Mouse (Mus musculus) testis, postnatal 10 days (tissue): Measurements from ENCODE around the gene Stard13.

ENCODE experiments used
- DNase-seq: peaks from one replicate; pipeline ENCODE4 v3.0.0; 2021; ENCODE audit warnings: low spot score

The Stard13 gene

GRCm38 (mm10) chr5:151233400-151234031 is at the start of gene Stard13:
Stard13 (minus strand) TSS chr5:151233836.
- DNase-seq = peak; percentile 57

DNA sequence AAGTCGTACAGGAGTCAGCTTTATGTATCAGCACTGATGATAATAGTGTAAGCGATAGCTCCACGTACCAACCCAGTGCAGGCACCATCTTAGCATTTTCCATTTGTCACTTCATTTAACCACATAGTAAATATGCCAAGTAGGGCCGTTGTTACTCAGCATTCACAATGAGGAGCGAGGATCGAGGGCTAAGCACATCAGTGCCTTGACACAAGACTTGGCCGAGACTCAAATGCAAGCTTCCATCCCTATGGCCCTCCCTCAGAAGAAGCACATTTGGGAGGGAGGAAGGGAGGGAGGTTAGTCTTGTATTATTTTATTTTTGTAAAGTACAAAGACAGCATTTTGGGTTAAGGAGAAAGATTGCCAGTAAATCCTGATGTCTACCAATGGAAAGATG is 45.9 kb upstream of the Stard13 start:
- no peak for DNase-seq

GRCm38 (mm10) chr5:151277927-151278326 is 44.3 kb upstream of the Stard13 start:
- no peak for DNase-seq

- no peak for DNase-seq
Observed at GRCm38 (mm10) chr5:151275986-151276385, 42.4 kb upstream of the Stard13 start.

DNA sequence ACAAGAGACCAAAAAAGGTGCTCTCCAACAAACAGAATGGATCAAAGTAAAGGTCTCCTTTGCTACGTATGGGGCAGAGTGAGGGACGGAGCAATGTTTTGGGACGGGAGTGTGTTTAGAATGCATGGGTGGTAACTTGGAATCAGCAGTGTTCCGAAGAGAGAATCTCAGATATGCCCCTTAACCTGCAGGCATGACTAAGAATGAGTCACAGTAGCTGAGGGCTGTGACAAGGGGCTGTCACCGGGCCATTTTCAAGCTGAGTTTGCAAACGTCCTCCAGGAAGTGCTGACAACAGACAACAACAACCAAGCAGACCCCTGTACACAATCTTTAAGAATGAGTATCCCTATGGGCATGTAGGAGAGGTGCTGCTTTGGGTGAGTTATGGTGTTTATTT is 40.6 kb upstream of the Stard13 start:
- DNase-seq = no peak

DNA sequence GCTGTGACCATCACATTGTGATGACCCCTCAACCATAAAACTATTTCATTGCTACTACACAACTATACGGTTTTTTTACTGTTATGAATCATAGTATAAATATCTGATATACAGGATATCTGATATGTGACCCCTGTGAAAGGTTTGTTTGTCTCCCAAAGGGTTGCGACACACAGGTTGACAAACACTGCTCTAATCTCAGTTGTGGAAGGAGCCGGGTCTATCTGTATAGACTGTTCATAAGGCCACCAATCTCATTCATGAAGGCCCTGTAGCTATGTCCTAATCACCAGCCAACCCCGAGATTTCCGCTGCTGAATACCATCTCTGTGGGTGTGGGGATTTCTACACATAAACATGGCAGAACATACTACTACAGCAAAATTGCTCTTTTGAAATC is 37.2 kb upstream of the Stard13 start:
- DNase-seq = no peak

- DNase-seq = no peak
Observed at GRCm38 (mm10) chr5:151266896-151267634, 33.4 kb upstream of the Stard13 start.

GRCm38 (mm10) chr5:151261558-151261957 is 27.9 kb upstream of the Stard13 start:
- DNase-seq = no peak

GRCm38 (mm10) chr5:151252213-151252612 is 18.6 kb upstream of the Stard13 start:
- no peak for DNase-seq

DNA sequence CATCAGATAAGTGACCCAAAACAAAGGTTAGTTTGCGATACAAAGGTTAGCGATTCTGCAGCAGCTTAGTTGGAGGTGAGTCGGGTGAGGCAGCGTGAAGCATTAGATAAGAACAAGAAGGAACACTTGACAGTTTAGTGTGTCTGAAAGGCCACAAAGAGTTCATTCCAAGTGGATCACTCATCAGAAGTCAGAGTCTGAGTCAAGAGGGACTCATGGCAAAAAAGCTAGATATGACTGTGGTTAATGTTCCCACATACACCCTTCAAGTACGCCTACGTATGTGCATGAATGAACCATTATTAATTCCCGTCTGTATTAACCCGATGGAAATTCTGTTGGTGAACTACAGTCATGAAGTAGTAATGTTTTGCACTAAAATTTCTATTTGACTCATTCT is 18.0 kb upstream of the Stard13 start:
- DNase-seq = no peak

GRCm38 (mm10) chr5:151248671-151249620 is 15.3 kb upstream of the Stard13 start:
- DNase-seq = no peak

GRCm38 (mm10) chr5:151248084-151248483 is 14.4 kb upstream of the Stard13 start:
- DNase-seq = no peak

DNA sequence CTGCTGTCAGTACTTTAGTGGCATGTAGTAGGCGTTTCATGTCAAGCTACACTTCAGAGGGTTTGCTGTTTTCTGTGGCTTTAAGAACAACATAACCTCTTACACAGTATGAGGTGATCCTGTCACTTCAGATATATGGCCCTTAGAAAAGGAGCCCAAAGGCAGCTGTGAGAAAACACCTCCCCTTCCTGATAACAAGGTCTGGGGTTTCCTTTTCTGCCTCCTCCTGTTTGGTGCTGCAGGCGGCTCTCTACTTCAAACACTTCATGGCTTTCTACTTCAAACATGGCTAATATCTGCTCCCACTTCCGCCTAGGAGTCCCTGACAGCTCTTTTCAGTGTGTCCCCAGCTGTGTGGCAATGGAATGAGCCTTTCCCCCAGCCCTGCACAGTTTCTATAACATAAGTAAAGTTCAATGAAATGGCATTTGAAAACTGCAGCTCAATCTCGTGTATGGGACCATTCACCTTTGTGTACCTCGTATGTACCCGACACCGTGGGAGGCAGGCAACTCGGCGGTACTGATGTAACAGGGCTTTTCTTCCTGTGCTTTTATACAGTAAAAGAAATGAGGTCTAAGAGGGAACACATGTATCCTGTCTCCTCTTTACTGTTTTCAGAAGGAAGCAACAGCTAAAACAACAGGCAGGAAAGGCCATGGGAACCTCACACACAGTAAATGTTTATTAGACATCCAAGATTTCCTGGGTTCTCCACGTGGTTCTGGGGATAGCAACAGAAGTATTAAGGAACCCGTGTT is 13.7 kb upstream of the Stard13 start:
- DNase-seq = no peak

- DNase-seq = no peak
Observed at GRCm38 (mm10) chr5:151246287-151246686, 12.7 kb upstream of the Stard13 start.

GRCm38 (mm10) chr5:151245571-151245970 is 11.9 kb upstream of the Stard13 start:
- DNase-seq = no peak

DNA sequence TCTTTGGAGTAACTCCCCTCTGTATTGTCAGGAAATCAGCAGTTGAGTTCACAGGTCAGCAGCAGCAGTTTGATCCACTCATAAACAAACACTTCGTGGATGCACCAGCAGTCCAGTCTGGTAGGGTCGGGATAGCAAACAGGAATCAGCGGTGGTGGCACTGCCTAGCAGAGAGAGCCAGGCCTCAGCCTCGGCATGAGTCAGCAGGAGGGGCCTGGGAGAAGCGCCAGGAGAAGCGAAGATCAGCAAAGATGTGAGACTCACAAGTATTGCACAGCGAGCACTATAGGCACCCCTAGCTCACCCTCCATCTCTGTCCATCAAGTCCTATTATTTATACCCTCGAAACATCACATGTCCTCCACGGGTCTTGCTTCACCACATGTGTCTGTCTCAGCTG is 5.1 kb upstream of the Stard13 start:
- DNase-seq = no peak

DNA sequence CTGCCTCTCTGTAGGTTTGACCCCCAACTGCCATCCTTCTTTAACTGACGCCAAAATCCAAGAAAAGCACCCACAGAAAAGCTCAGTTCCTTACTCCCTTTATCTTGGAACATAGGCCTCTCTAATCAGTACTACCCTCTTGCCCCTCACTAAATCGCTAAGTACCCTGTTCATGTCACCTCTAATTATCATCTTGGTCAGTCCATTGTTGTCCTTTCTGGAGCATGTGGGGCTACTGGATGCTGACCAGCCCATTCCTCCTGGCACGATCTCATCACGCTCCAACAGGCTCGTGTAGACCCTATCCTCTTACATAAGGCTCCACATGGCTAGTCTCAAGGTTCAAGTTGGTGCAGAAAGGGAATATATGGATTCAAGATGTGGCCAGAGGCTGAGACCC is 2.8 kb upstream of the Stard13 start:
- DNase-seq = no peak

- no peak for DNase-seq
Observed at GRCm38 (mm10) chr5:151232576-151233299, 898 bp downstream of the Stard13 start.

GRCm38 (mm10) chr5:151231861-151232260 is 1.8 kb downstream of the Stard13 start:
- no peak for DNase-seq

DNA sequence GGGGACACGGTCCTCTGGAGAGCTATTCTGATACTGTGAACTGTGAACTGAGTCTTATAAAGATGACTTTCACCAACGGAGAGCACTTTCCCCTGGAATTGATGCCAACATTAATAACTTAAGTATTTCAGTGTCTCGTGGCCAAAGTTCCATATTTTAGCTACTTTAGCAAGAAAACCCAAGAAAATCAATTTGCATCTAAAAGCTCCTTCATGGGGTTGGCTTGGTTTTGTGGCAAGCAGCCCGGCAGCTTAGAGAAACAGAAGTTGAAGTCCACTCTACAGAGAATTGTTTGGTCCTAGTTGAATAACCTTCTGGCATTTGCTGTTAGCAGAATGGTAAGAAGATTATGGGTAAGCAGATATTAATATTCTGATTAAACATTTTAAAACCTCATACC is 2.2 kb downstream of the Stard13 start:
- no peak for DNase-seq

GRCm38 (mm10) chr5:151230427-151230826 is 3.2 kb downstream of the Stard13 start:
- DNase-seq = no peak
